Mouse (Mus musculus): ENCODE measurements around the gene Cyp4f39. TPM values are rescaled to one million over a fixed set of nuclear protein-coding genes. Genes with fewer than 3 reads are reported as not detected.
A peak's percentile ranks its signal among the peaks of the same experiment; 100 is the strongest.

Gene Cyp4f39
- polyA plus RNA-seq (2015; fragmentation: Nextera tagmentation; extraction: Ambion mirVana): 0.46 and 0.59 TPM in 2 replicates

DNA sequence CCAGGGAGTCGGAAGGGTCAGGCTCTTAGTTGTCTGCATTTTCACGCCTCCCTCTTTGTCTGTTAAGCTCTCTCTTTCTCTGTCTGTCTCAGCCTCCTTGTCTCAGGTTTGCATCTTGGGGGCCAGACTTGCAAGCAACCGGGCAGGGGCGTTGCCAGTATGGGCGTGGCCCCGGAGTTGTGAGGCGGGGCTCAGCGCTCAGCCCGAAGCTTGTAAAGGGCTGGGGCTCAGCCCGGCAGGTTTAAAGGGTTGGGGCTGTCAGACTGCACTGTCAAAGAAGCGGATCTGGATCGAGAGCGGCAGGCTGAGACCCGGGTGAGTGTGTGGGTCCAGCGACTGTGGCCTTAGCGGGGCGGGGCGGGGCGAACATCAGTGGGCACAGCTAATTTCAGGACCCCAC lies at the start of gene Cyp4f39:
Gene Cyp4f39, plus strand, starts transcription at position 242 of the 400 bp plus-strand sequence.
- H3K9ac ChIP-seq (ENCODE audit: low read depth, low read length): no peak within 1 kb of the TSS
- H3K4me1 ChIP-seq (replicated peaks; ENCODE audit: control insufficient read depth, insufficient read depth, low read length): no peaks in the 10 kb centered on the region; the same call in 1 of the 2 replicates
- peak within 1 kb of the TSS; percentile 26 for H3K4me3 ChIP-seq (ENCODE audit: low read depth, low read length)
- TF ChIP-seq CTCF (IDR thresholded peaks at IDR 0.05; ENCODE audit: low read depth): no peak
- no peak for ATAC-seq
- no peaks in the 10 kb centered on the region for H3K36me3 ChIP-seq (ENCODE audit: control insufficient read depth, insufficient read depth)
- WGBS: 3% methylated on average over 19 of the region's 19 CpGs
- no peaks in the 10 kb centered on the region for H3K9me3 ChIP-seq (ENCODE audit: control insufficient read depth)
- peaks cover 18% of the 10 kb centered on the region; the same call in 1 of the 2 replicates for H3K27me3 ChIP-seq (replicated peaks; ENCODE audit: control insufficient read depth, insufficient read depth, low read length)
- H3K27ac ChIP-seq (ENCODE audit: low read depth, low read length): no peak within 1 kb of the TSS
- peak within 1 kb of the TSS; percentile 58 for H3K4me2 ChIP-seq (replicated peaks; ENCODE audit: low read depth)

DNA sequence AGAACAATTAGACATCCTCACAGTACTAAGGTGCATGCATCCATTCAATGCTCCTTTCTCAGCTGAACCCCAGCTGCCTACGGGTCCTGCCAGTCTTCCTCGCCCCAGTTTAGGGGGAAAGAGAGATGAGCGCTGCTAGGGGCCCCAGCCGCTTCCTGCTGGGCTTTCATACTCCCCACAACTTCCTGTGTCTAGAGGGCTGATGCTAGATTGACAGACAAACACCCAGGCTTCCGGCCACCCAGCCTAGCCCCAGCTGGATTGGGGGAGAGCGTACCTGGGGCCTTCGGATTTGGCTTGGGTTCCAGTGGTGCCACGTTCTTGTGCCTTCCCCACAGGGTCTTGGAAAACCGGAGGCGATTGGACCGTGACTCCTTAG lies 49.8 kb upstream of the Cyp4f39 start:
- no peak overlapping the region for H3K9ac ChIP-seq (ENCODE audit: low read depth, low read length)
- no peak for TF ChIP-seq CTCF (IDR thresholded peaks at IDR 0.05; ENCODE audit: low read depth)
- no peaks in the 10 kb centered on the region for H3K9me3 ChIP-seq (ENCODE audit: control insufficient read depth)
- H3K4me1 ChIP-seq (replicated peaks; ENCODE audit: control insufficient read depth, insufficient read depth, low read length): no peaks in the 10 kb centered on the region
- peaks cover 11% of the 10 kb centered on the region for H3K27me3 ChIP-seq (replicated peaks; ENCODE audit: control insufficient read depth, insufficient read depth, low read length)
- no peak overlapping the region for H3K27ac ChIP-seq (ENCODE audit: low read depth, low read length)
- peak overlapping the region; percentile 5; the same call in 1 of the 2 replicates for H3K4me3 ChIP-seq (ENCODE audit: low read depth, low read length)
- WGBS: 70% methylated on average over 11 of the region's 11 CpGs
- no peak for ATAC-seq
- no peak overlapping the region for H3K4me2 ChIP-seq (replicated peaks; ENCODE audit: low read depth)
- no peaks in the 10 kb centered on the region for H3K36me3 ChIP-seq (ENCODE audit: control insufficient read depth, insufficient read depth)

DNA sequence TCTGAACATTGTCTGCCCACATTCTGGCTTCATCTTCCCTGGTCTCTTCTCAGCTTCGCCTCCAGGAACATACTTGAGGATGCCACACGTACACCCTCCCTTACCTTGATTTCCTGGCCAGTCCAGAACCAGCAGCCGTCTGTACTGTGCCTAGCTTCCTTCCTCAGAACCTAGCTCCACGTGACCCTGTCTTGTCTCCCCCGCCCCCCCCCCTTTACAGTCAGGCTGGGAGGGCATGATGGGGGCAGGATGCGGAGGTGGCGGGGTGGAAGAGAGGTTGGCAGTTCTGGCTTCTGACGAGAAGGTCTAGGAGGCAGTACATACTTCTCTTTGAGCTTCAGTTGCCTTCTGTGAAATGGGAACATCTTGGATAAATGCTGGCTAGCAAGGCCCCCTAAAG lies 49.1 kb upstream of the Cyp4f39 start, which contains the start of gene Rasal3:
Gene Rasal3, minus strand, starts transcription at position 167 of the 400 bp plus-strand sequence.
- H3K9me3 ChIP-seq (ENCODE audit: control insufficient read depth): no peaks in the 10 kb centered on the region
- ATAC-seq: no peak
- no peak within 1 kb of the TSS for H3K27ac ChIP-seq (ENCODE audit: low read depth, low read length)
- no peak within 1 kb of the TSS for H3K4me2 ChIP-seq (replicated peaks; ENCODE audit: low read depth)
- H3K4me3 ChIP-seq (ENCODE audit: low read depth, low read length): peak within 1 kb of the TSS; percentile 5; the same call in 1 of the 2 replicates
- 60% methylated on average over 8 of the region's 8 CpGs for WGBS
- H3K4me1 ChIP-seq (replicated peaks; ENCODE audit: control insufficient read depth, insufficient read depth, low read length): no peaks in the 10 kb centered on the region
- TF ChIP-seq CTCF (IDR thresholded peaks at IDR 0.05; ENCODE audit: low read depth): no peak
- H3K9ac ChIP-seq (ENCODE audit: low read depth, low read length): no peak within 1 kb of the TSS
- no peaks in the 10 kb centered on the region for H3K36me3 ChIP-seq (ENCODE audit: control insufficient read depth, insufficient read depth)
- peaks cover 4% of the 10 kb centered on the region for H3K27me3 ChIP-seq (replicated peaks; ENCODE audit: control insufficient read depth, insufficient read depth, low read length)

DNA sequence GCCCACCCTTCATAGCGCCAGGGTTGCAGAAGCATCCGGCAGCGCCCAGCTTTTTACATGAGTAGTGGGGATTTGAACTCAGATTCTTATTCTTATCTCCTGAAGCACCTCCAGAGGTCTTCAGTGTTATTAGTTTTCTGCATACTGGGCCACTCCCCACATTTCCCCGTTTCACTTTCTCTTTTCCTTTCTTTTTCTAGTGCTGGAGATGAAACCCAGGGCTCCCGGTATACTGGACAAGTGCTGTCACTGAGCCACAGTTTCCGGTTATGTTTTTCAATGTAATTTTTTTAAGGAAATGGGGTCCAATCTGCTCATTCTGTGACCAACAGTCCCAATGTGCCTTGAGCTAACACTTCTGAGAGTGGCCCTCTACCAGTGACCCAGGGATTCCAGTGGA lies 40.6 kb upstream of the Cyp4f39 start:
- H3K27ac ChIP-seq (ENCODE audit: low read depth, low read length): no peak overlapping the region
- H3K27me3 ChIP-seq (replicated peaks; ENCODE audit: control insufficient read depth, insufficient read depth, low read length): peaks cover 13% of the 10 kb centered on the region
- no peak overlapping the region for H3K4me3 ChIP-seq (ENCODE audit: low read depth, low read length)
- no peaks in the 10 kb centered on the region for H3K4me1 ChIP-seq (replicated peaks; ENCODE audit: control insufficient read depth, insufficient read depth, low read length)
- no peaks in the 10 kb centered on the region for H3K9me3 ChIP-seq (ENCODE audit: control insufficient read depth)
- no peak for ATAC-seq
- TF ChIP-seq CTCF (IDR thresholded peaks at IDR 0.05; ENCODE audit: low read depth): no peak
- H3K9ac ChIP-seq (ENCODE audit: low read depth, low read length): no peak overlapping the region
- H3K4me2 ChIP-seq (replicated peaks; ENCODE audit: low read depth): no peak overlapping the region
- H3K36me3 ChIP-seq (ENCODE audit: control insufficient read depth, insufficient read depth): no peaks in the 10 kb centered on the region
- 82% methylated on average over 6 of the region's 6 CpGs for WGBS

DNA sequence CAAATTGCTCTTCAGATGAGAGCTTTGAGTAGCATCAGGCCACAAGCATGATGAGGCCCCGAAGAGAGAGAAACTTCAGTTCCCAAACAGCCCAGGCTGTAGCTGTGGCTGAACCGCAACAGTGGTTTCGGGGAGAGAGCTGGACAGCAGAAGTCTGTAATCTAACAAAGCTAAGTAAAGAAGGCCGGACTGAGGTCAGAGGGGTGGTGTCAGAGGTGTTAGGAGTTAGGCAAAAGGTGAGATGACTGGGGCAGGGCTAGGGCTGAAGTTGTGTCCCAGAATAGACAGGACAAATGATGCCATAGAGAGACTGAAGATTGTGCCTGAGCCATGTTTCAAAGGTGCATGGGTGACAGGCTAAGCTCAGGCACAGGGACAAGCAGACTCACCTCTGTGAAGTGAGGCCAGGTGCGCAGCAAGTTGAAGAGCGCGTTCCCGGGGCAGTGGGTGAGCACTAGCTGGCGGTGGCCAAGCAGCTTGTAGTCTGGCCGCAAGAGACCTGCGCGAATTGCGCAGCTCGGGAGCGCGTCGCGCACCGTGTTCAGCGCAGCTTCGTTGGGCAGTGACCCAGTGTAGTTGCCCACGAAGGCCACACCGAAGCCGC lies 37.0 kb upstream of the Cyp4f39 start:
- no peak for ATAC-seq
- no peaks in the 10 kb centered on the region for H3K9me3 ChIP-seq (ENCODE audit: control insufficient read depth)
- no peak for TF ChIP-seq CTCF (IDR thresholded peaks at IDR 0.05; ENCODE audit: low read depth)
- H3K27ac ChIP-seq (ENCODE audit: low read depth, low read length): no peak overlapping the region
- no peak overlapping the region for H3K4me3 ChIP-seq (ENCODE audit: low read depth, low read length)
- no peaks in the 10 kb centered on the region for H3K4me1 ChIP-seq (replicated peaks; ENCODE audit: control insufficient read depth, insufficient read depth, low read length)
- WGBS: 33% methylated on average over 24 of the region's 24 CpGs
- H3K27me3 ChIP-seq (replicated peaks; ENCODE audit: control insufficient read depth, insufficient read depth, low read length): peaks cover 16% of the 10 kb centered on the region
- H3K9ac ChIP-seq (ENCODE audit: low read depth, low read length): no peak overlapping the region
- H3K4me2 ChIP-seq (replicated peaks; ENCODE audit: low read depth): no peak overlapping the region
- H3K36me3 ChIP-seq (ENCODE audit: control insufficient read depth, insufficient read depth): no peaks in the 10 kb centered on the region

DNA sequence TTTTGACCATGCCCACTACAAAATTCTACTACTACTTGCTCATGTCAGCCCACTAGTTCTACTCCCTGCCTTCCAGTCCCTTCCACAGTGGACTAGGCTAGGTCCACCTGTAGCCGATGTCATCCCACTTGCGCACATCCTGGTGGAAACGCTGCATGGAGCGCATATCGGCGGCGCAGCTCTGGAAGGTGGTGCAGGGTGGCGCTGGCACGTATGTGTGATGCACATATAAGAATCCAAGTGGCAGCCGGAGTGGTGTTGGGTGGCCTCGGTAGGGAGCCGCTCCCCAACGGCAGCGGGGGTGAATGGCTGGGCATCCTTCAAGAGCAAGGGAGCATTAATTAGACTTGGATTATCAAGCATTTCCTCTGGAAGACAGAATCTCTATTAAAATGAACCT lies 35.8 kb upstream of the Cyp4f39 start:
- Histone ChIP-seq H3K4me1 (replicated peaks; ENCODE audit: control insufficient read depth, insufficient read depth, low read length) (no peaks in the 10 kb centered on the region), H3K27ac (ENCODE audit: low read depth, low read length) (no peak overlapping the region), H3K27me3 (replicated peaks; ENCODE audit: control insufficient read depth, insufficient read depth, low read length) (peaks cover 16% of the 10 kb centered on the region), H3K9me3 (ENCODE audit: control insufficient read depth) (no peaks in the 10 kb centered on the region), H3K4me2 (replicated peaks; ENCODE audit: low read depth) (no peak overlapping the region), H3K9ac (ENCODE audit: low read depth, low read length) (no peak overlapping the region), H3K36me3 (ENCODE audit: control insufficient read depth, insufficient read depth) (no peaks in the 10 kb centered on the region), H3K4me3 (ENCODE audit: low read depth, low read length) (no peak overlapping the region)
- TF ChIP-seq CTCF (IDR thresholded peaks at IDR 0.05; ENCODE audit: low read depth): no peak
- ATAC-seq: no peak
- WGBS: 97% methylated on average over 14 of the region's 14 CpGs

Measured in intestine, postnatal 0 days (tissue).